Mouse (Mus musculus) left cerebral cortex, adult 6 months (tissue): Measurements from ENCODE around the gene Uba6. TPM values are rescaled to one million over a fixed set of nuclear protein-coding genes. Genes with fewer than 3 reads are reported as not detected.

Source experiments
- long read RNA-seq, 2 experiments: library from polyadenylated mRNA; unstranded; transcript quantifications; one replicate each; pipeline ENCODE4 v2.0.0; 2019 to 2020
- polyA plus RNA-seq: library from polyadenylated mRNA; unstranded; fragments of <200 nt; fragmentation: Nextera tagmentation; gene quantifications from 2 replicates; pipeline ENCODE4 v1.2.3, GENCODE M21; 2021

Gene Uba6
- polyA plus RNA-seq = 1.9 TPM in 2 replicates
- long read RNA-seq, experiment 1, partial matches to known transcripts = 11 of 16 reads
- long read RNA-seq, experiment 1, other reads (novel, unspliced or antisense) = 5 of 16 reads
- long read RNA-seq, experiment 2, partial matches to known transcripts = 1 of 5 reads
- long read RNA-seq, experiment 2, other reads (novel, unspliced or antisense) = 4 of 5 reads

DNA sequence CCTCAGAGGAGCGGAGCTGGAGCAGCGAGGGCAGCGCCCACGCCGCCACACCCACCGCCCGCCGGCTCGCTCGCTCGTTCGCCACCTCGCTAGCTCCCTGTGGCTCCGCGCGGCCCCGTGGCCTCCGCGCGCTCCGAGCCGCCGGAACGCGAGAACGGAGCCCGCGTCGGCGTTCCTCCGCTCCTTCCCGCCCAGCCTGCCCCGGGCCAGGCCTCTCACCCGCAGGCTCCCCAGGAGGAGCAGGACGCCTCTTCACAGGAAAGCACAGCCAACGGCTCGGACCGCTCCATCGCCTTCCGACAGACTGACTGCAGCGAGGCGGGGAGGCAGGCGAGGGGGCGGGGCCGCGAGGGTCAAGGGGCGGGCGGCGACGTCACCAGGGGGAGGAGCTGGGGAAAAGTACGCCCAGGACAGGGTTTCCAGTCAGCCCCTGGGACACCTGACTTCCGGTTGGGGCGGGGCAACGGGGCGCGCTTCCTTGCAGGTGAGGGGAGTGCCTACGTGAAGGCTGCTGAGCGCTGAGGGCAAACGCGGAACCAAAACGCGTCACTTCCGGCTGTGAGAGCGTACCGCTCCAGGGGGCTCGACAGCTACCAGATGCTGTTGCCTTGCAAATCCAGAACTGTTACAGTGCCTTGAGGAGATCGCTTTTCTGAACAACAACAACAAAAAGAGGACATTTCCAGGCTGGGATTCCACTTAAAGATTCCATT lies at the start of gene Uba6:
Gene Uba6, minus strand, starts transcription at position 355 of the 713 bp plus-strand sequence.

DNA sequence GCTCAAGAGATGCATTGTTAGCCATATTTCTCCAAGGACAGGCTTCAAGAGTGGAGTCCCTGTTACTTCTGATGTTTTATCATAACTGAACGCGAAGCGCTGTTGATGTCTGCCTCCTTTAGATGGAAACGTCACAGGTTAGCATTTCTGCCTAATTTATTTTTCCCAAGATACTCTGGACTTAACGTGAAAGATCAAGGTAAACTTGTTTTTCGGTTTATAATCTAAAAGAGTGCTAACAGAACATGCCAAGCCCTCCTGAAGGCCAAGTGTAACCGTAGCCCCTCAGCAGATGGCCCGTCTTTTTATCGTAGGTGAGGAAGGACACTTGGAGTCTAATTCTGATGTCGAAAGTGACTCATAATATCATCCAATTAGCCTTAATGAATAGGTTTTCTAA lies 25.2 kb upstream of the Uba6 start, which contains the start of gene Gnrhr:
Gene Gnrhr, minus strand, starts transcription at position 101 of the 400 bp plus-strand sequence.

GRCm38 (mm10) chr5:86071538-86071937 lies 101.1 kb downstream of the Uba6 start, which contains the start of gene Stap1:
TSS of gene Stap1 (plus strand) at chr5:86071746.

DNA sequence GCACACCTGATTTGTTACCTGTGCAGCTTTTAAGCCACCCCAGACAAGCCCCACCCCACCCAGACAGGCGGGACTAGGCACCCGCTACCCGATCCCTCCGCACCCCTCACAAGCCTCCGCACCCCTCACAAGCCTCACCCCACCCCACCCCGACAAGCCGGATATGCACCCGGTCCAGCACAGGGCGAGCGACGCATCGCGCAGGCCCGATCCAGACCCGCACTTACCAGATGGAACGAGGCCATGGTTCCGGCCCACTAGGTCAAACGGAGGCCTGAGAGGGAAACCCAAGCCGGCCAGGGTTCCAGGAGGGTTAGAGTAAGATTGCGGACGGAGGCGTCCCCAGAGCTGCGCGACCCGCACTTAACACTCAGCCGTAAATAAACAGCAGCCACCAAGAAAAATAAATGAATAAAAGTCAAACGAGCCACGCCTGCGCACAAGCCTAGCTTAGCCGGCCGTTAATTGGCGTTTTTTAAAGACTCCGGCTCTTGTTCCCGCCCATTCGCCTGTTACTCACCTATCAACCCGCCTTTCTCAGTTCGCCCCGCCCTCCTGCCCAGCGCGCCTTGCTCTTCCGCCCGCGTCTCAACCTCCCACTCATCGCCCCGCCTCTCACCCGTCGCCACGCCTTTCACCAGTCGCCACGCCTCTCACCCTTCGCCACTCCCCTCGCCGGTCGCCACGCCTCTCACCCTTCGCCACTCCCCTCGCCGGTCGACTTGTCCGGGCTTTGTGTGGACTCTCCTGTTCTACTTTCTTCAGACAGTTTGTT lies 107.3 kb downstream of the Uba6 start, which contains the start of gene Cenpc1:
Gene Cenpc1, minus strand, starts transcription at position 483 of the 775 bp plus-strand sequence.

Other genes with a start within 250 kb of the Uba6 start
- 5.4 and 5.9 TPM in 2 replicates for gene Cenpc1, start 107.2 kb downstream of the Uba6 start, polyA plus RNA-seq
- 0.13 and 0.15 TPM in 2 replicates for gene Stap1, start 101.1 kb downstream of the Uba6 start, polyA plus RNA-seq
- gene Gnrhr, start 25.1 kb upstream of the Uba6 start, polyA plus RNA-seq = not detected in 2 replicates
- gene Tmprss11c, start 116.5 kb upstream of the Uba6 start, polyA plus RNA-seq = not detected in 2 replicates
- gene Tmprss11d, start 200.6 kb upstream of the Uba6 start, polyA plus RNA-seq = not detected in 2 replicates